Mouse (Mus musculus) liver, embryonic 12.5 days (tissue): ENCODE data around the gene Znhit2. TPM values are rescaled to one million over a fixed set of nuclear protein-coding genes. Genes with fewer than 3 reads are reported as not detected.

ENCODE experiments used
- ATAC-seq: fragments of 200-750 bp; cut with Nextera tagmentation; 2 replicates; pipeline ENCODE4 v1.8.0; 2017; ENCODE audit warnings: moderate number of reproducible peaks, mild to moderate bottlenecking, moderate library complexity
- H3K27ac ChIP-seq: fragments of 300-500 bp; sonication (generic); 2 replicates; pipeline ENCODE4 v1.5.1; 2016; ENCODE audit warnings: mild to moderate bottlenecking
- H3K27me3 ChIP-seq: fragments of 300-500 bp; sonication (generic); replicated peaks from 2 replicates; pipeline ENCODE4 v1.6.1; 2016; ENCODE audit warnings: mild to moderate bottlenecking, moderate library complexity
- H3K36me3 ChIP-seq: fragments of 300-500 bp; sonication (generic); 2 replicates; pipeline ENCODE4 v1.6.1; 2016; ENCODE audit warnings: mild to moderate bottlenecking, moderate library complexity
- H3K4me1 ChIP-seq: fragments of 300-500 bp; sonication (generic); 2 replicates; pipeline ENCODE4 v1.6.1; 2016
- H3K4me2 ChIP-seq: fragments of 300-500 bp; sonication (generic); 2 replicates; pipeline ENCODE4 v1.6.1; 2016; ENCODE audit warnings: mild to moderate bottlenecking, moderate library complexity
- H3K4me3 ChIP-seq: fragments of 300-500 bp; sonication (generic); 2 replicates; pipeline ENCODE4 v1.5.1; 2016; ENCODE audit warnings: mild to moderate bottlenecking, moderate library complexity
- H3K9ac ChIP-seq: fragments of 300-500 bp; sonication (generic); 2 replicates; pipeline ENCODE4 v1.6.1; 2016; ENCODE audit warnings: mild to moderate bottlenecking, moderate library complexity
- H3K9me3 ChIP-seq: fragments of 300-500 bp; sonication (generic); replicated peaks from 2 replicates; pipeline ENCODE4 v1.6.1; 2016; ENCODE audit warnings: mild to moderate bottlenecking, moderate library complexity
- WGBS: fragments of 180-500 bp; shearing (Covaris S2); methylation state at CpG from one replicate; pipeline ENCODE4 v1.1.7; 2016; ENCODE audit not compliant: insufficient replicate concordance; 5-methylcytosine and 5-hydroxymethylcytosine counted together
- polyA plus RNA-seq: library from polyadenylated mRNA; unstranded; fragments of >200 nt; fragmentation: Nextera tagmentation; extraction: Ambion mirVana; gene quantifications from 2 replicates; pipeline ENCODE4 v1.2.1, GENCODE M21; 2016

Gene Znhit2
- polyA plus RNA-seq, 1 experiment from 2014 or later = 31.8 TPM

DNA sequence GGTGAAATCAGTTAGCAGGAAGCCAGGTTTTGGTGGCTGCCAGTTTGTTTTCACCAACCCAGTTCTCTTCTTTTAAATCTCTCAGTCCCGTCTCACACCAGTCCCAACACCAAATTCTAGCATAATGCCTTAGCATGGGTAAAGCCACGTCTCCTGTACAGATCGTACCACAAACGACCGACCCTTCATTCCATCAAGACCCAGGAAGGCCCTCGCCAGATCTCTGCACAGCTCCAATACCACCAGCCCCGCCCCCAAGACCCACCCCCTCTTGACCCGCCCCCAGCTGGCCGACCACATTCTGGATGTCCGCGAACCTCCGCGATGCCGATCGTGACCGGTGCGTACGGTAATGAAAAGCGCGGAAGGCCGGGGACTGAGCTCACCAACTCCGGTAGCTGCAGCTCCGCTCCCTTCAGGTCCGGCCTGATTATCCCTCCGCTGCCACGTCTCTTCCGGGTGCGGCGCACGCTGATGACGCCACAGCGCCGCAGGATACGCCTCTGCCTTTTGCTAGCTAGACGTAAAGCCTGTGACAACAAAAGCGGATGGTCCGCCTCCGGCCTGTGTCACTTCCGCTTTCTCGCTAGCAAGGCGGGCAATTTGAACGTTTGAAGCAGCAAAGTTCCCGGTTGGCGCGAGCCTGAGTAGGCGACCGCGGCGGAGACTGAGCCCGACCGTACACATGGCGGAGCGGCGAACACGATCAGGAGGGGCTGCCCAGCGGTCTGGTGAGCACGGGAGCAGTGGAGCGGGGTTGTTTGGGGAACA lies 23.7 kb downstream of the Znhit2 start, which contains the start of the genes Zfpl1 and Cdca5:
Gene Zfpl1 (minus strand): TSS at position 479 of the 771 bp plus-strand sequence.
Gene Cdca5 (plus strand): TSS at position 506 of the 771 bp plus-strand sequence.
- ATAC-seq = peak; percentile 86
- Histone ChIP-seq H3K27me3 (no peaks in the 10 kb centered on the region), H3K36me3 (peaks cover 76% of the 10 kb centered on the region), H3K27ac (peak within 1 kb of the TSS; percentile 91), H3K9ac (peak within 1 kb of the TSS; percentile 86), H3K9me3 (no peaks in the 10 kb centered on the region), H3K4me1 (peaks cover 34% of the 10 kb centered on the region), H3K4me3 (peak within 1 kb of the TSS; percentile 82), H3K4me2 (peak within 1 kb of the TSS; percentile 89)
- under 1% methylated on average over 58 of the region's 58 CpGs for WGBS

DNA sequence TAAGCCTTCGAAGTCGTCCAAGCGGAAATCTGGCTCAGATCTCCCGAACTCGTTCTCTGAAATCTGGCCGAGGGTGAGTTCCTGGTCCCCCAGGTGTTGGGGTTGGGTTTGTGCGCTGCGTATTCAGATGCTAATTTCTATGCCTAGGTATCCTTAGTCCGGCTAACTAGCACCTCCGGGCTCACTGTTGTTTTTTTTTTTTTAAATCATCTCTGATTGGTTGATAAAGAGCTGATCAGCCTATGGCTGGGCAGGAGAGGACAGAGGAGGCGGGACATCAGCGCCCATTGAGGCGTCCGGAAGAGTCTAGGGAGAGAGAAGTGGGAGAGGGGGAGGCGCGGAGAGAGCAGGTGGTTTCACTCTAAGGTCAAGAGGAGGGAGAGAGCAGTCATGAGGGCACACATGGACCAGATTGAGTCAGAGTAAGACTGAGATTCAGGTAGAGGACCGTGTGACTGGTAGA lies 24.5 kb downstream of the Znhit2 start:
- H3K36me3 ChIP-seq = peaks cover 76% of the 10 kb centered on the region
- H3K9me3 ChIP-seq = no peaks in the 10 kb centered on the region
- H3K4me3 ChIP-seq = peak overlapping the region; percentile 82

DNA sequence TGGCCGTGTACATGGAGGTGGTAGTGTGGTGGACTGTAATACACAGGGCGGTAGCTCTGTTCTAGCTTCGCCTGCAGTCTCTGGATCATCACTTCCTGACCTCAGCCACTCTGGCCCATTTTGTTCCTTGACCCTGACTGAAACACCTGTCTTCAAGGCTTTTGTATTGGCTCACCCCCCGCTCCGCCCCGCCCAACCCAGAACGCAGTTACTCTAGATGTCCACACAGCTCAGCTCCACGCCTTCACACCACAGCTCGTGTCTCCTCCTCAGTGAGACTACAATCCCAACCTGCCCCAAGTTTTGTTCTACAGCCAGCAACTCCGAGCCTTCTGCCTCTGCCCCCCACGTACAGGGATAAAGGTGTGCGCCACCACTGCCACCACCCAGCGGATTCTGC lies 27.8 kb downstream of the Znhit2 start:
- no peaks in the 10 kb centered on the region for H3K9me3 ChIP-seq

More for the DNA sequence above, 24.5 kb downstream of the Znhit2 start:
- ATAC-seq = peak; percentile 79
- peak overlapping the region; percentile 91 for H3K27ac ChIP-seq
- peak overlapping the region; percentile 86 for H3K9ac ChIP-seq
- H3K27me3 ChIP-seq = no peaks in the 10 kb centered on the region
- 0% methylated on average over 17 of the region's 17 CpGs for WGBS
- H3K4me1 ChIP-seq = peaks cover 34% of the 10 kb centered on the region
- H3K4me2 ChIP-seq = peak overlapping the region; percentile 89

DNA sequence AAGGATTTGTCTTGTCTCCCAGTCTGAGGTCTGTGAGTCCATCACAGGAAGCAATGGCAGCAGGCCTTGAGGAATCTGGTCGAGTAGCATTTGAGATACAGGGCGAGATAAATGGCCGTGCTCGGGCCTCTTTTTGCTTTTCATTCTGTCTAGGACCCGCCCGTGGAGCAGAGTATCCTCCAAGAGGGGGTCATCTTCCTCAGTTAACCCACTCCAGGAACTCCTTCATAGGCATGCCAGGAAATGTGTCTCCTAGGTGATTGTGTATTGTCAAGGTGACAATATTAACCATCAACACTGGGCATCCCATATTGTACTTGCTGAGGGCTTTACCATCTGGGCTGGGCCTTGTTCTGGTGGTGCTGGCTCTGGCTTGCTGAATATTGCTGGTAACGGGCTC lies 33.1 kb downstream of the Znhit2 start, which contains the start of gene AC131692.1:
Gene AC131692.1 (plus strand): TSS at position 301 of the 400 bp plus-strand sequence.
- H3K27ac ChIP-seq = no peak within 1 kb of the TSS
- H3K4me2 ChIP-seq = no peak within 1 kb of the TSS
- H3K4me3 ChIP-seq = no peak within 1 kb of the TSS
- no peaks in the 10 kb centered on the region for H3K9me3 ChIP-seq
- H3K9ac ChIP-seq = no peak within 1 kb of the TSS
- WGBS = 82% methylated on average over 7 of the region's 7 CpGs
- no peak for ATAC-seq
- H3K27me3 ChIP-seq = no peaks in the 10 kb centered on the region
- peaks cover 4% of the 10 kb centered on the region; the same call in 1 of the 2 replicates for H3K4me1 ChIP-seq
- peaks cover 93% of the 10 kb centered on the region for H3K36me3 ChIP-seq

More for the DNA sequence above, 27.8 kb downstream of the Znhit2 start:
- Histone ChIP-seq H3K27ac (no peak overlapping the region), H3K4me1 (peaks cover 23% of the 10 kb centered on the region), H3K36me3 (peaks cover 81% of the 10 kb centered on the region), H3K27me3 (no peaks in the 10 kb centered on the region), H3K4me3 (no peak overlapping the region), H3K9ac (no peak overlapping the region), H3K4me2 (no peak overlapping the region)
- no peak for ATAC-seq
- WGBS = 92% methylated on average over 13 of the region's 13 CpGs

DNA sequence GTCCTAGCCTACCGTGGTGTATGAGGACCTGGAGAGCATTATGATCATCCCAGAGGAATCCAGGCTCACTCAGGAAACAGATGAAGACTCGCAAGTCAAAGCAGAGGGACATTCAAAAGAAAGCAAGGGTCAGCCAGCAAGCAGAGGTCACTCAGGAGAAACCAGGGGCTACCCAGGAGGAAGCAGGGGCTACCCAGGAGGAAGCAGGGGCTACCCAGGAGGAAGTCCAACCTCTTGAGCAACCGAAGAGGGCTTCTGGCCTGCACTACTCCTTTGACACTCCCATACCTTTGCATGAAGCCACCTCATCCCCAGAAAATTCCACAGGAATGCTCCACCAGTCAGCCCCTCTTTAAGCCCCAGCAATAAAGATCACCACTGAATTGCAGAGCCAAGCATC lies 36.9 kb downstream of the Znhit2 start:
- Histone ChIP-seq H3K9ac (no peak overlapping the region), H3K9me3 (no peaks in the 10 kb centered on the region), H3K36me3 (peaks cover 67% of the 10 kb centered on the region), H3K4me2 (no peak overlapping the region), H3K27me3 (no peaks in the 10 kb centered on the region), H3K4me1 (peaks cover 28% of the 10 kb centered on the region), H3K27ac (no peak overlapping the region), H3K4me3 (no peak overlapping the region)
- 58% methylated on average over 3 of the region's 3 CpGs for WGBS
- ATAC-seq = no peak

DNA sequence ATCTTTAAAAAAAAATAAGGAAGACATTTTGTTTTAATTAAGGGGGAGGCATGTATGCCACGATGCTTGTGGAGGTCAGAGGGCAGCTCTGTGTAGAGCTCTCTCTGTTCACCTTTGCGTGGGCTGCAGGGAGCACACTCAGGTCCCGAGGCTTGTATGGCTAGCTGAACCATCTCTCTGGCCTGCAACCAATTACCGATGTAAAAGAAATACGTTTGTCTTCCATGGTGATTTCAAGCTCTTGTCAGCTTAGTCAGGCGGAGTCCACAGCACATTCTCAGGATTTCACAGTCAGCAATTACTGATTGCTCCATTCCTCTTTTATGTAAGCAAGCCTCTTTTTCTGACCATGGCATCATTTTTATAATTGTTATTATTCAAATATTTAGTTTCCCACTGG lies 40.2 kb downstream of the Znhit2 start:
- Histone ChIP-seq H3K9ac (no peak overlapping the region), H3K9me3 (no peaks in the 10 kb centered on the region), H3K27ac (no peak overlapping the region), H3K4me2 (no peak overlapping the region), H3K36me3 (peaks cover 34% of the 10 kb centered on the region), H3K4me1 (peaks cover 50% of the 10 kb centered on the region), H3K27me3 (no peaks in the 10 kb centered on the region), H3K4me3 (no peak overlapping the region)
- 76% methylated on average over 6 of the region's 6 CpGs for WGBS
- ATAC-seq = no peak

DNA sequence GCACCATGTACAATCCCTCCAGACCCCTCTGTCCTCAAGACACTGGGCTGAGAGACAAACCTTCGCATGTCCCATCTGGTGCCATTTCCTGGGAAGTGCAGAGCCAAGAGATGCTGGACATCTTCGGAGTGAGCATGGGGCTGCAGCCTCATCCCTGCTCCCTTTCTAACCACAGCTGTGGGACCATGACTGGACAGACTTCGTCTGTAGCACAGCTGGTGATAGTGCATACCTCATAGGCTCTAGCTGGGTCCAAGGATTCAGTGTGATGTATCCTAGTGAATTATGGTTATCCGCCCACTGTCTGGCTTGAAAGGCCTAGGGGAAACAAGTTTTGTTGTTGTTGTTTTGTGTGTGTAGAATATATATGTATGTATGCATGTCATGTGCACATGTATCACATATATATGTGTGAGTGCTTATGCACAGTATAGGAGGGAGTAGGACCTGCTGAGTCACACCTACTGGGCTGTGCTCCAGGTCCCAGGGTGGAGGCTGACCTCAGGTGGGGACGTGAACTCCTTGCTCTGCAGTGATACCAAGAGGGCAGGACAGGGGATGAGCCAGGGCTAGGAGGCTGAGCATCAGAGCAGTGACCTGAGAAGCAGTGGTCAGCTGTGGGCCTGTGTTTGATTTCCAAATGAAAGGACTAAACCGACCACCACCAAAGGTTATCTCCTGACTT lies 41.3 kb downstream of the Znhit2 start:
- ATAC-seq = peak; percentile 87
- Histone ChIP-seq H3K9me3 (no peaks in the 10 kb centered on the region), H3K27ac (peak overlapping the region; percentile 52), H3K36me3 (peaks cover 28% of the 10 kb centered on the region), H3K27me3 (no peaks in the 10 kb centered on the region), H3K9ac (no peak overlapping the region), H3K4me1 (peaks cover 53% of the 10 kb centered on the region), H3K4me2 (no peak overlapping the region), H3K4me3 (no peak overlapping the region)
- WGBS = 68% methylated on average over 6 of the region's 6 CpGs

DNA sequence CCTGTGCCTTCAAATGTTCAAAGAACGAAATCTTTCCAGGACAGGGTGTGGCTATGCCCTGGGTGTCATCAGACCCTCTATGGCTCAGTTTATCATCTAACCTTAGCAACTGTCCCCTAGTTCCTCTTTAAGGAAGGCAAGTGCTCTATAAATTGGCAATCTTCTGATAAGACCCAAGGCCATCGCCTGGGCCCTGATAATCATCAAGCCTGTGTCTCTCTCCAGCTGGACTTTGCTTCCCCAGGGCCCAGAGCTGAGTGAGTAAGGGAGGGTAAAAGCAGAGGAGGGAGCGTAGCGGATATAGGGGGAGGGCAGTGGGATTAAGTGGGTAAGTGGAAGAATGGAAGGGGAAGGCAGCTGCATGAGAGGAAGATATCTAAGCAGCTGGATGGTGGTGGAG lies 43.5 kb downstream of the Znhit2 start:
- H3K9ac ChIP-seq = no peak overlapping the region
- peaks cover 8% of the 10 kb centered on the region; the same call in 1 of the 2 replicates for H3K36me3 ChIP-seq
- no peaks in the 10 kb centered on the region for H3K9me3 ChIP-seq
- H3K27ac ChIP-seq = 0 out of 2 replicates have a peak overlapping the region, but pooled peaks have one; percentile 8
- ATAC-seq = no peak
- H3K4me2 ChIP-seq = no peak overlapping the region
- no peaks in the 10 kb centered on the region for H3K27me3 ChIP-seq
- 28% methylated on average over 4 of the region's 4 CpGs for WGBS
- H3K4me1 ChIP-seq = peaks cover 51% of the 10 kb centered on the region
- H3K4me3 ChIP-seq = no peak overlapping the region

DNA sequence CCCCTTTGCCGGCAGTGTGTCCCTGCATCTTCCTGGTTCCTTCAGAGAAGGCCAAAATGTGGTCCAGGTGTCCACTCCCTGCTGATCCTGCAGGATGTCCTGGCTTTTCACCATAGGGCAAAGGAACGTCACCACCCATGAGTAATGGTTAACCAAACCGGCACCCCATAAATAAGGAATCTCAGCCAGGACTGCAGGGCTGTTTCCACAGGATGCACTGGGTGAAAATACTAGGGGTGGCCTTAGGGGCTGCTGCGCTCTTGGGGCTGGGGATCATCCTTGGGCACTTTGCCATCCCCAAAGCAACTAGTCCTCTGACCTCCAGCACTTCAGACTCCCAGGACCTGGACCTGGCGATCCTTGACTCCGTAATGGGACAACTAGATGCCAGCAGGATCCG lies 44.6 kb downstream of the Znhit2 start, which contains the start of gene Naaladl1:
Gene Naaladl1 (plus strand): TSS at position 197 of the 400 bp plus-strand sequence.
- Histone ChIP-seq H3K36me3 (no peaks in the 10 kb centered on the region), H3K9me3 (no peaks in the 10 kb centered on the region), H3K27ac (0 out of 2 replicates have a peak within 1 kb of the TSS, but pooled peaks have one; percentile 8), H3K4me2 (no peak within 1 kb of the TSS; the same call in 1 of the 2 replicates), H3K4me3 (no peak within 1 kb of the TSS), H3K27me3 (no peaks in the 10 kb centered on the region), H3K4me1 (peaks cover 43% of the 10 kb centered on the region), H3K9ac (no peak within 1 kb of the TSS)
- no peak for ATAC-seq
- 87% methylated on average over 7 of the region's 7 CpGs for WGBS
